Mouse (Mus musculus): ENCODE measurements around the gene Sncb. TPM values are rescaled to one million over a fixed set of nuclear protein-coding genes. Genes with fewer than 3 reads are reported as not detected.
A peak's percentile ranks its signal among the peaks of the same experiment; 100 is the strongest.

The Sncb gene
- total RNA-seq (2021) = 100 to 1,000 TPM; 785 to 906 TPM

GRCm38 (mm10) chr13:54766192-54766768 is at the start of gene Sncb:
TSS of gene Sncb (minus strand) at chr13:54766595.
- intact Hi-C loops (cut with DNase I) = loop anchor here (2.0 kb wide), 1 partner anchor 15 kb away; no protein-coding TSS in a partner anchor
- DNase-seq (ENCODE audit: low spot score in 2 of 2) = peak; percentile 87 to 92

- intact Hi-C loops (cut with DNase I) = no loop called here
- peak in 1 of 2 experiments; percentile 45 for DNase-seq (ENCODE audit: low spot score in 2 of 2)
Observed at GRCm38 (mm10) chr13:54813381-54813780, 47.0 kb upstream of the Sncb start.

- intact Hi-C loops (cut with DNase I) = no loop called here
- peak in 1 of 2 experiments; percentile 85 for DNase-seq (ENCODE audit: low spot score in 2 of 2)
Observed at GRCm38 (mm10) chr13:54811476-54811875, 45.1 kb upstream of the Sncb start.

- intact Hi-C loops (cut with DNase I) = loop anchor here (5.0 kb wide), 1 partner anchor 69 kb away; no protein-coding TSS in a partner anchor
- peak in 1 of 2 experiments; percentile 77 for DNase-seq (ENCODE audit: low spot score in 2 of 2)
Observed at GRCm38 (mm10) chr13:54808067-54808466, 41.7 kb upstream of the Sncb start.

GRCm38 (mm10) chr13:54806434-54806976 is 40.1 kb upstream of the Sncb start:
- intact Hi-C loops (cut with DNase I) = loop anchor here (5.0 kb wide), 1 partner anchor 71 kb away; no protein-coding TSS in a partner anchor
- no peak for DNase-seq (ENCODE audit: low spot score in 2 of 2)

- intact Hi-C loops (cut with DNase I) = loop anchor here (5.0 kb wide), 1 partner anchor 72 kb away; no protein-coding TSS in a partner anchor
- peak in 1 of 2 experiments; percentile 55 for DNase-seq (ENCODE audit: low spot score in 2 of 2)
Observed at GRCm38 (mm10) chr13:54805134-54805838, 38.9 kb upstream of the Sncb start.

GRCm38 (mm10) chr13:54803010-54803409 is 36.6 kb upstream of the Sncb start:
- no peak for DNase-seq (ENCODE audit: low spot score in 2 of 2)
- intact Hi-C loops (cut with DNase I) = no loop called here

GRCm38 (mm10) chr13:54800206-54800605 is 33.8 kb upstream of the Sncb start:
- intact Hi-C loops (cut with DNase I) = no loop called here

GRCm38 (mm10) chr13:54799701-54800100 is 33.3 kb upstream of the Sncb start:
- intact Hi-C loops (cut with DNase I) = loop anchor here (1.0 to 2.0 kb wide), 3 partner anchors 151 to 379 kb away; no protein-coding TSS in a partner anchor
- DNase-seq (ENCODE audit: low spot score in 2 of 2) = peak; percentile 85 to 91

More at GRCm38 (mm10) chr13:54800206-54800605, 33.8 kb upstream of the Sncb start:
- no peak for DNase-seq (ENCODE audit: low spot score in 2 of 2)

GRCm38 (mm10) chr13:54798740-54799139 is 32.3 kb upstream of the Sncb start:
- intact Hi-C loops (cut with DNase I) = loop anchor here (1.0 to 2.0 kb wide), 5 partner anchors 152 to 413 kb away; no protein-coding TSS in a partner anchor
- peak; percentile 64 to 93 for DNase-seq (ENCODE audit: low spot score in 2 of 2)

- intact Hi-C loops (cut with DNase I) = loop anchor here (1.0 to 2.0 kb wide), 3 partner anchors 153 to 413 kb away; no protein-coding TSS in a partner anchor
- peak; percentile 46 to 89 for DNase-seq (ENCODE audit: low spot score in 2 of 2)
Observed at GRCm38 (mm10) chr13:54797861-54798643, 31.7 kb upstream of the Sncb start.

- intact Hi-C loops (cut with DNase I) = no loop called here
- peak; percentile 47 to 69 for DNase-seq (ENCODE audit: low spot score in 2 of 2)
Observed at GRCm38 (mm10) chr13:54797356-54797755, 31.0 kb upstream of the Sncb start.

GRCm38 (mm10) chr13:54794843-54795242 is 28.4 kb upstream of the Sncb start:
- DNase-seq (ENCODE audit: low spot score in 2 of 2) = no peak
- intact Hi-C loops (cut with DNase I) = loop anchor here (1.0 to 2.0 kb wide), 2 partner anchors 35 to 78 kb away; no protein-coding TSS in a partner anchor

- peak in 1 of 2 experiments; percentile 87 for DNase-seq (ENCODE audit: low spot score in 2 of 2)
- intact Hi-C loops (cut with DNase I) = loop anchor here (1.0 to 2.0 kb wide), 2 partner anchors 34 to 77 kb away; no protein-coding TSS in a partner anchor
Observed at GRCm38 (mm10) chr13:54794002-54794577, 27.7 kb upstream of the Sncb start.

GRCm38 (mm10) chr13:54792259-54793230 is 26.1 kb upstream of the Sncb start:
- intact Hi-C loops (cut with DNase I) = no loop called here

GRCm38 (mm10) chr13:54789561-54790397 is 23.4 kb upstream of the Sncb start:
- intact Hi-C loops (cut with DNase I) = no loop called here
- peak; percentile 50 to 80 for DNase-seq (ENCODE audit: low spot score in 2 of 2)

More at GRCm38 (mm10) chr13:54792259-54793230, 26.1 kb upstream of the Sncb start:
- DNase-seq (ENCODE audit: low spot score in 2 of 2) = no peak

Data from left cerebral cortex, postnatal 25 days (tissue).